Mouse (Mus musculus) bone marrow, adult 2 months (tissue): ENCODE results near the gene Slc24a2.

Source experiments
- CTCF ChIP-seq: fragments of 200-500 bp; IDR thresholded peaks from 2 replicates; pipeline ENCODE4 v1.5.1; 2011; ENCODE audit warnings: low read length, control low read depth; ENCODE audit not compliant: control insufficient read depth, insufficient read depth
- POLR2A ChIP-seq: fragments of 200-500 bp; IDR thresholded peaks from 2 replicates; pipeline ENCODE4 v1.6.1; 2011; ENCODE audit warnings: low read depth, mild to moderate bottlenecking, control low read depth, low read length, borderline replicate concordance; ENCODE audit not compliant: control insufficient read depth

DNA sequence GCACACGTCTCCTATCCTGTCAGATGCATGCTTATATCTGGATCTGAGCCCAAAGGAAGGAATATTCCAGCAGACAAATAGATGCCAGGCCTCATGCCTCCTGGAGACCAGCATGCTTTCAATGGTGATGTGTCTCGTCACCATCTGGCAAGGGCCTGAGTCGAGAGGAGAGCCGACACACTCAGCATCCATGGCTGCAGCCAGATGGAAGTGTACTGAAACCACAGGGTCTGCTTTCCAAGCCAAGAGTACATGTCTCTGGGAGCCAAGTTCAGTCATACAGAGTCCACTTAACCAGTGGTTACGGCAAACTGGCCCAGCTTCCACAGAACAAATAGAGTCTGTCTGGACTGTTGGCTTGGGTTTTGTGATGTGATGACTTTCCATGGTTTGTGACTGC is 134.1 kb downstream of the Slc24a2 start:
- TF ChIP-seq POLR2A (no peak), CTCF (no peak)
